Comparison of ENCODE assay signal across 9 mouse cellular contexts in the genomic region with DNA sequence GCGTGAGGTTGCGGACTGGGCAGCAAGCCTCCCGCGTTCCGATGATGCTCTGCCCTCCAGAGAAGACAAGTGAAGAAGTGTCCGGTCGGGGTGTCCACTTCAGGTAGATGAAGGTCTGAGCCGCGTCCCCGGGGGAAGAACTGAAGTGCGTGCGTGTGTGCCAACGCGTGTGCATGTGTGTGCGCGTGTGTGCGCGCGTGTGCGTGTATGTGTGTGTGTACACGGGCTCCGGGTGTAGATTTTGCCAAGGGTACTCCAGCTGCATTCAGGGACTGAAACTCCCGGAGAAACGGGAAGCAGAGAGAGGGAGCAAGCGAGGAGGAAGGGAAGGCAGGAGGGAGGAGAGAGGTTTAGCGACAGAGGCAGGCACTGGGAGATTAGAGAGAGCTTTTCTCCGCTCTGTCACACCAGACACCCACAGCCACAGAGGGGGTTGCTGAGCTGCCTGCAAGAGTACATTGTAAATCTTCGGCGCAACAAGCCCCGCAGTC. TPM values are rescaled to one million over a fixed set of nuclear protein-coding genes. Genes with fewer than 3 reads are reported as not detected.
A peak's percentile ranks its signal among the peaks of the same experiment; 100 is the strongest.
DNase-seq lines count a peak whose midpoint lies in the region; ATAC-seq lines count a peak whose summit lies in the region.
"Had no signal": no experiment of that assay in that cellular context is flagged by ENCODE, and none has a peak within 500 bp of the region (broad histone marks: within the 10 kb centered on the region; RNA-seq: fewer than 3 reads in every experiment).

A gene (minus strand): TSS at position 147 of the 491 bp plus-strand sequence.

- peak; percentile 49 for ATAC-seq in neural tube, embryonic 14.5 days (ENCODE audit: low read depth)
- no peak for ATAC-seq in inflammation-experienced regulatory T-cells, adult 6 months

- peaks cover 69% of the 10 kb centered on the region for H3K27me3 ChIP-seq in hindbrain, embryonic 10.5 days (ENCODE audit: insufficient read depth, poor library complexity, severe bottlenecking)
- H3K27me3 ChIP-seq in neural tube, embryonic 14.5 days (ENCODE audit: control insufficient read depth, insufficient read depth, low read length) = peaks cover 9% of the 10 kb centered on the region; the same call in 1 of the 2 replicates

- H3K9me3 ChIP-seq in hindbrain, embryonic 10.5 days = no peaks in the 10 kb centered on the region
- no peaks in the 10 kb centered on the region for H3K9me3 ChIP-seq in neural tube, embryonic 14.5 days (ENCODE audit: control insufficient read depth, low read length)

- H3K4me1 ChIP-seq in hindbrain, embryonic 10.5 days (replicated peaks) = peaks cover 28% of the 10 kb centered on the region
- H3K4me1 ChIP-seq in neural tube, embryonic 14.5 days (ENCODE audit: control insufficient read depth, insufficient read depth, low read length) = 0 out of 2 replicates have a peak, but pooled peaks cover 4% of the 10 kb centered on the region

- H3K27ac ChIP-seq in hindbrain, embryonic 10.5 days = peak within 1 kb of the TSS; percentile 76
- H3K27ac ChIP-seq in neural tube, embryonic 14.5 days (ENCODE audit: low read depth, low read length) = peak within 1 kb of the TSS; percentile 52

- WGBS in hindbrain, embryonic 10.5 days = under 1% methylated on average over 30 of the region's 30 CpGs
- WGBS in neural tube, embryonic 14.5 days = 1% methylated on average over 30 of the region's 30 CpGs

- DNase-seq in heart, adult 11 months = peak; percentile 76
- DNase-seq in heart, postnatal 36 days = no peak
- DNase-seq in embryo, embryonic 10.5 days (ENCODE audit: low spot score) = peak; percentile 53
- peak; percentile 40 for DNase-seq in hindbrain, embryonic 10.5 days (ENCODE audit: low spot score)
- peak; percentile 39 for DNase-seq in left cerebral cortex, postnatal 4 days
- DNase-seq in Muller cell, postnatal 12 days (ENCODE audit: inconsistent ontology term) = no peak

- intact Hi-C loops in heart, postnatal 36 days (cut with DNase I) = no loop called here
- intact Hi-C loops in left cerebral cortex, postnatal 4 days (cut with DNase I) = loop anchor here (10.0 kb wide), 2 partner anchors 293 to 1777 kb away; no protein-coding TSS in a partner anchor

- H3K4me2 ChIP-seq in neural tube, embryonic 14.5 days (ENCODE audit: low read depth, low read length) = peak within 1 kb of the TSS; percentile 88

- no peaks in the 10 kb centered on the region for H3K36me3 ChIP-seq in hindbrain, embryonic 10.5 days
- H3K36me3 ChIP-seq in neural tube, embryonic 14.5 days (ENCODE audit: control insufficient read depth, insufficient read depth, low read length) = no peaks in the 10 kb centered on the region

- peak within 1 kb of the TSS; percentile 69 for H3K4me3 ChIP-seq in hindbrain, embryonic 10.5 days
- H3K4me3 ChIP-seq in neural tube, embryonic 14.5 days (ENCODE audit: low read depth, low read length) = peak within 1 kb of the TSS; percentile 60
- H3K4me3 ChIP-seq: erythroblast, embryonic 14.5 days had no signal

- H3K9ac ChIP-seq in neural tube, embryonic 14.5 days (replicated peaks; ENCODE audit: low read depth, low read length) = peak within 1 kb of the TSS; percentile 58

RNA-seq across cellular contexts. Expression of the gene that starts here (rescaled TPM):
- under 1 TPM; 0.27 to 0.50 TPM for total RNA-seq in heart, postnatal 36 days (2021)
- 0.90 and 0.98 TPM in 2 replicates for polyA plus RNA-seq in hindbrain, embryonic 10.5 days (2016; fragmentation: Nextera tagmentation; extraction: Ambion mirVana)
- total RNA-seq in left cerebral cortex, postnatal 4 days (2021) = 10 to 100 TPM; 18.6 to 18.7 TPM
- polyA plus RNA-seq in neural tube, embryonic 14.5 days (2014; fragmentation: Nextera tagmentation; extraction: Ambion mirVana) = 6.9 and 8.9 TPM in 2 replicates
- not detected for polyA plus RNA-seq in inflammation-experienced regulatory T-cells, adult 6 months (2017; shearing (Covaris generic))
- polyA plus RNA-seq: erythroblast, embryonic 14.5 days had no signal

Comparison
In these comparisons a context has a peak if more than half of its experiments do, and no peak if none do; other contexts are left out.
1. RNA of the gene that starts here (total RNA-seq): 18.6 to 18.7 TPM in left cerebral cortex, postnatal 4 days; 0.27 to 0.50 TPM in heart, postnatal 36 days; every median in the first group is over 10 times any median in the second.
2. DNase-seq: peak in heart, adult 11 months (single experiment), embryo, embryonic 10.5 days (single experiment) and left cerebral cortex, postnatal 4 days (single experiment); none in heart, postnatal 36 days (0 of 2) and Muller cell, postnatal 12 days (single experiment).
3. Peak in DNase-seq, H3K4me3 ChIP-seq and H3K27ac ChIP-seq in hindbrain, embryonic 10.5 days; RNA of the gene not detected or under 1 TPM.